Mouse (Mus musculus): ENCODE data around the gene Emilin3. TPM values are rescaled to one million over a fixed set of nuclear protein-coding genes. Genes with fewer than 3 reads are reported as not detected.

Gene Emilin3
- polyA plus RNA-seq, 1 experiment from 2014 or later, result not detected

DNA sequence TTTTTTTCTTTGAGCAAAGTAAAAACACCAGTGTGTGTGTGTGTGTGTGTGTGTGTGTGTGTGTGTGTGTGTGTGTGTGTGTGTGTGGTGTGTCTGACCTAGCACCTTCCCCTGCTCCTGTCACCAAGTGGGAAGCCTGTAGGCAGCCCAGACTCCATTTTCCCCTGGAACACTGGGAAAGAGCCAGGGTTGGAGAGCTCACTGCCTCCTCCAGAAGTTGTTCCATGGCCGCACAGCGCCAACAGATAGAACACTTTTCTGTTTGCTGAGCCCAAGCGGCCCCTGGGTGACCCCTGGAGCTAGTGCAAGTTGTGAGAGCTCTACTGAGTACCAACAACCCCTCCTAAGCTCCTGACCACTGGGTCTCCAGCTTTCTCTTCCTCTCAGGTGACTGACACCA lies 20.9 kb upstream of the Emilin3 start:
- 84% methylated on average over 3 of the region's 3 CpGs for WGBS (ENCODE audit: missing documents)
- no peak overlapping the region for H3K27ac ChIP-seq
- no peaks in the 10 kb centered on the region for H3K36me3 ChIP-seq (ENCODE audit: inconsistent target)
- H3K4me3 ChIP-seq (ENCODE audit: inconsistent target), result no peak overlapping the region
- H3K79me2 ChIP-seq (ENCODE audit: inconsistent target), result no peaks in the 10 kb centered on the region

DNA sequence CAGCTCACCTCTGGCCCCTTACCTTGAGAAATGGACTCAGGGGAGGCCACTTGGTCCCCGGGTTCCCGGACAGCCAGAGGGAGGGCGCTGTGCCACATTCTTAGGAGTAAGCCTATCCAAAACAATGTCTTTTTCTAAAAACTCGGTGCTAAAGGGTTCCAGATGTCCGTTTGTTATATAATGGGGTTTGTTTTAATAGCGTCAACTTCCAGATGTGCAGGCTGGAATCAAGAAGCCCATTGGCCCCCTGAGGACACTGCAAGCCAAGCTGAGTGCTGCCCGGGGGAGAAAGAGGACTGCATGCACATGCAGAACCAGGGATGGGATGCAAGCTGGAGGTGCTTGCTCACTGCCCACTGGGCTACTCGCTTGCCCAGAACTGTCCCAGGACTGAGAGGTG lies 20.2 kb upstream of the Emilin3 start:
- 82% methylated on average over 8 of the region's 8 CpGs for WGBS (ENCODE audit: missing documents)
- H3K79me2 ChIP-seq (ENCODE audit: inconsistent target), result no peaks in the 10 kb centered on the region
- no peaks in the 10 kb centered on the region for H3K36me3 ChIP-seq (ENCODE audit: inconsistent target)
- H3K4me3 ChIP-seq (ENCODE audit: inconsistent target), result no peak overlapping the region
- H3K27ac ChIP-seq, result no peak overlapping the region

DNA sequence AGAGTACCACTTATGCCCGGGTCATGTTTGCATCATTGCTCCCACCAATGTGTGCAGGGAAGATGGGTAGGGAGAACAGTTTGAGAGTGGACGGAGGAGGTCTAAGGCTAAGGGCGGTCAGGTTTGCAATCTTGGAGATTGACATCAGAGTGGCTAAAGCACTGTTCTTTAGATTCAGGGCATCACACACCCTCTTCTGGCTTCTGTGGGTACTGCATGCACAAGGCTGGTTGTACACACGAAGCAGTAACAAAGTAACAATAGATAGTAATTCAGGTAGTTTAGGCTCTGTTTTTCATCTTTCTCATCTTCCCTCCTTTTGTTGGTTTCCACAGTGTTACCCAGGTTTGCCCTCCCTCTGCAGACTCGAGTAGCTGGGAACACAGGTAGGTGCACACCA lies 19.2 kb upstream of the Emilin3 start:
- H3K79me2 ChIP-seq (ENCODE audit: inconsistent target), result no peaks in the 10 kb centered on the region
- H3K27ac ChIP-seq, result no peak overlapping the region
- 94% methylated on average over 5 of the region's 5 CpGs for WGBS (ENCODE audit: missing documents)
- no peak overlapping the region for H3K4me3 ChIP-seq (ENCODE audit: inconsistent target)
- H3K36me3 ChIP-seq (ENCODE audit: inconsistent target), result no peaks in the 10 kb centered on the region

- Histone ChIP-seq H3K27ac (no peak overlapping the region), H3K4me3 (ENCODE audit: inconsistent target) (no peak overlapping the region), H3K79me2 (ENCODE audit: inconsistent target) (no peaks in the 10 kb centered on the region), H3K36me3 (ENCODE audit: inconsistent target) (no peaks in the 10 kb centered on the region)
- WGBS (ENCODE audit: missing documents), result 91% methylated on average over 8 of the region's 9 CpGs
Measured at GRCm38 (mm10) chr2:160925203-160925602, 13.1 kb upstream of the Emilin3 start.

DNA sequence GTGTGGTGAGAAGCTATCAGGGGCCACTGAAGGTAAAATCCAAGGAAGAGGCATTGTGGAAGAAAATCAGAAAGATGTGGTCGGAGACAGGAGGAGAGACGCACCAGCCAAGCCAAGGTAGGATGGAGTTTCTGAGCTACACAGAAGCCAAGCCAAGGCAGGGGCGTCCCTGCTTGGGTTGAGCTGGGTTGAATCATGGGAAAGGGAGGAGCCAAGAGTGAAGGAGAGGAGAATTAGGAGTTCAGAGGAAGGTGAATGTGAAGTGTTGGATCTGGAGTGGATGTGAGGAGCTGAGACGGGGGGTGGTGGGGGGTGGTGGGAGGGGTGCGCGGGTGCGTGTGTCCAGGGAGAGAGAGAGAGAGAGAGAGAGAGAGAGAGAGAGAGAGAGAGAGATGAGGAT lies 9.2 kb upstream of the Emilin3 start:
- H3K36me3 ChIP-seq (ENCODE audit: inconsistent target), result no peaks in the 10 kb centered on the region
- 57% methylated on average over 5 of the region's 7 CpGs for WGBS (ENCODE audit: missing documents)
- H3K4me3 ChIP-seq (ENCODE audit: inconsistent target), result no peak overlapping the region
- no peak overlapping the region for H3K27ac ChIP-seq
- no peaks in the 10 kb centered on the region for H3K79me2 ChIP-seq (ENCODE audit: inconsistent target)

- Histone ChIP-seq H3K36me3 (ENCODE audit: inconsistent target) (no peaks in the 10 kb centered on the region), H3K27ac (no peak overlapping the region), H3K4me3 (ENCODE audit: inconsistent target) (no peak overlapping the region), H3K79me2 (ENCODE audit: inconsistent target) (no peaks in the 10 kb centered on the region)
- 73% methylated on average over 2 of the region's 2 CpGs for WGBS (ENCODE audit: missing documents)
Measured at GRCm38 (mm10) chr2:160918930-160919215, 6.7 kb upstream of the Emilin3 start.

- H3K27ac ChIP-seq, result no peak overlapping the region
- no peaks in the 10 kb centered on the region for H3K79me2 ChIP-seq (ENCODE audit: inconsistent target)
- no peak overlapping the region for H3K4me3 ChIP-seq (ENCODE audit: inconsistent target)
- 69% methylated on average over 8 of the region's 8 CpGs for WGBS (ENCODE audit: missing documents)
- no peaks in the 10 kb centered on the region for H3K36me3 ChIP-seq (ENCODE audit: inconsistent target)
Measured at GRCm38 (mm10) chr2:160918154-160918929, 6.2 kb upstream of the Emilin3 start.

DNA sequence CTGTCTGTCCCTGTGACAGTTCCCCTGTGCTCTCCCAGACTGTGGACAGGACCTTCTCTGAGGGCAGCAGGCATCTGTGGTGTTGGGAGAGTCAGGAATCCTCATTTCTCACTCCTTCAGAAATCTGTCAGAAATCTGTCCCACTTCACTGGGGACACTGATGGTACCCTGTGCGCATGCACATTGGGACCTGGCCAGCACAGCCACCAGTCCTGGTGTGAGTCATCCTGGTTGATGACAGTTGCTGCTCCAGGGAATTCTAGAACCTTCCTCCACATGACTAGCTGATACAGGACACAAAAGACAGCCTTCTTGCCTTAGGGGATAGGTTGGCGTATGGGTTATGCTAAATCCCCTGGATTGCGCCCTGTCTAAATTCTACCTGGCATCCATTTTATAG lies 5.2 kb upstream of the Emilin3 start:
- Histone ChIP-seq H3K27ac (no peak overlapping the region), H3K4me3 (ENCODE audit: inconsistent target) (no peak overlapping the region), H3K79me2 (ENCODE audit: inconsistent target) (no peaks in the 10 kb centered on the region), H3K36me3 (ENCODE audit: inconsistent target) (no peaks in the 10 kb centered on the region)
- WGBS (ENCODE audit: missing documents), result 95% methylated on average over 3 of the region's 3 CpGs

DNA sequence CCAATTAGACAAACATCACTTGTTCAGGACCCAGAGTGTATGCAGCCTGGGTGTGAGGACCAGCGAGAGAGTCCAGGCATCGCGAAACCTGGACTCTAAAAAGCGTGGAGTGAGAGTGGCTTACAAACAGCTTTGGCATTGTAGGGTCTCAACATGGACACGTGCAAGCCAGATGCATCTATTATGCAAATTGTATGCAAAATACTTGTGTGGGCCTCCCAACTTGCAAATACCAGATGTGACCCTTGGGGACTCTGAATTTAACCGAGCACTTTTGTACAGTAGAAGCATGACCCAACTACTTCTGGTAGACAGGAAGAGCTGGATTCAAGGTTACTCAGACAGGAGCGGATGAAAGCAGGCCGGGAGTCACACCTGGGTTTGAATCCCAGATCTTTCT lies 4.6 kb upstream of the Emilin3 start:
- no peak overlapping the region for H3K27ac ChIP-seq
- 93% methylated on average over 8 of the region's 8 CpGs for WGBS (ENCODE audit: missing documents)
- H3K4me3 ChIP-seq (ENCODE audit: inconsistent target), result no peak overlapping the region
- no peaks in the 10 kb centered on the region for H3K36me3 ChIP-seq (ENCODE audit: inconsistent target)
- H3K79me2 ChIP-seq (ENCODE audit: inconsistent target), result no peaks in the 10 kb centered on the region

DNA sequence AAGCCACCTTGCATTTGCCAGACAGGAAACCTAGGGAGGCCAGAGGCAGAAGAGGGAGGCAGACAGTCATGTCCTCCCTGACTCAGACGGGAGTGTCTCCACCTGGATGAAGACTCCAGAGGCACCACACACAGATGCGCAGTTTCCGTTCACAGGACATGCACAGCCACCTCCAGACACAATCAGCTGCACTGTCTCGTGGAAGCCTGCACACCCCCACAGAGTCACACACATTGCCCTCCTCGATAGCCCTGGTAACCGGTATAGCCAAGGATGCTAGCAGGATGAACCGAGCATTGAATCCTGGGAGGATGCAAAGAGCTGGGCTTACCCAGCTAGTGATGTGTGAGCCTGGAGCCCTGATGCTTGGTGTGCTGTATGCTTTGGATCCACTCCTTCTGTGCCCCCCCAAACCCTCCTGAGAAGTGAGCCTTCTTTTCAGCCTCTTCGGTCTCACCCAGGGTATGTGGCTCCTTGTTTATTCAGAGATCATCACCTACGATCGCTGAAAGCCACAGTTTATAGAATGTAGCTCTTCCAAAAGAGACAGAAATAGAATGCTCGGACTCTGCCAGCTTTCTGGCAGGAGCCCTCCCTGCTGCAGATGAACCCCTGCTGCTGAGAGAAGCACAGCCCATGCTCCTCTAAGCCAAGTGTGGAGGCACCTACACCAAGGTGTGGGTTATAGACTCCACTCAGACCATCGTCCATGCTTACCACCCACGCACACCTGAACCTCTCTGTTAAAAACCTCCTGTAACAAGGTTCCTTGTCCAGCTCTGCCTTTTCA lies 3.9 kb upstream of the Emilin3 start:
- Histone ChIP-seq H3K79me2 (ENCODE audit: inconsistent target) (no peaks in the 10 kb centered on the region), H3K36me3 (ENCODE audit: inconsistent target) (no peaks in the 10 kb centered on the region), H3K27ac (no peak overlapping the region), H3K4me3 (ENCODE audit: inconsistent target) (no peak overlapping the region)
- WGBS (ENCODE audit: missing documents), result 89% methylated on average over 13 of the region's 13 CpGs

DNA sequence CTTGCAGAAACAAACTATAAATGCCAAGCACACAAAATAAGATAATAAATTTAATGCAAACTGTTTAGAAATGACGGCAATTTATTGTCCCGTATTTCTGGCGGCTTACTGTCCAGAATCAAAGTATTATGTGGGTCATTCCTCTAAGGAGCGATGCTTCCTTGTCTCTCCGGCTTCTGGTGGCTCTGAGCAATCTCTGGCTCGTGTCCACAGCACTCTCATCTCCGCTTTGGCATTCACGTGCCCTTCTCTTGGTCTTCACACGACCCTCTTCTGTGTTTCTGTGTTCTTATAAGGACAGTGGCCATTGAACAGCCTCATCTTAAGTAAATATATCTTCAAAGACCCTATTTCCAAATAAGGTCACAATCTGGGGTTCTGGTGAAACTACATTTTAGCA lies 2.5 kb upstream of the Emilin3 start:
- Histone ChIP-seq H3K36me3 (ENCODE audit: inconsistent target) (no peaks in the 10 kb centered on the region), H3K4me3 (ENCODE audit: inconsistent target) (no peak overlapping the region), H3K79me2 (ENCODE audit: inconsistent target) (no peaks in the 10 kb centered on the region), H3K27ac (no peak overlapping the region)
- 85% methylated on average over 9 of the region's 9 CpGs for WGBS (ENCODE audit: missing documents)

DNA sequence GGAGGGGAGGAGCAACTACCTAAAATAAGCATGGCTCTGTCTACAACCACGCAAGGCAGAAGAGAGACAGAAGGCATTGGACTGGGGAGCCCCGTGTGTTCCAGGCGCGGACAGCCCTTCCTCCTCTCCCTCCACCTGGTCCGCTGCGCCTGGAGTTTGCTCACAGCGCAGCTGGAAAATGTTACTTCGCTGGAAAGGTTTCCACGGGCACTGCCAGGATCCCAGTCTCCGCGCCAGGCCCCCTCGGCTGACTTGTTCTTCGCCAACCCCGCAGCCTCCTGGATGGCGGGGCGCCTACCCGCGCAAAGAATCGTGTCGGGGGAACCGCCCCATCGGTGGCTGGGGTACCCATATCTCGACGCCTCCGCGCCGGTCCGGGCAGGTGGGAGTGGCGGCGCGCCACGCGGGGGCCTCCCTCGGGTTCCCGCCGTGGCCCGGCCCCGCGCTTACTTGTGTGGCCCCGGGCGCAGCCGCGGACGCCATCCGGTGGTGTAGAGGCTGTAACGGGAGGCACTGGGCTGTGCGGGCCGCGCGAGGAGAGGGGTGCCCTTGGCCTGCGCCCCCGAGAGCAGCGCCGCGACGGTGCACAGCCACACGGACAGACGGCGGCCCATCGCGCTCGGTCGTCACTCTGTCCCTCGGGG lies 448 bp downstream of the Emilin3 start:
- H3K27ac ChIP-seq, result no peak overlapping the region
- H3K4me3 ChIP-seq (ENCODE audit: inconsistent target), result no peak overlapping the region
- WGBS (ENCODE audit: missing documents), result 5% methylated on average over 53 of the region's 64 CpGs
- no peaks in the 10 kb centered on the region for H3K79me2 ChIP-seq (ENCODE audit: inconsistent target)
- no peaks in the 10 kb centered on the region for H3K36me3 ChIP-seq (ENCODE audit: inconsistent target)

GRCm38 (mm10) chr2:160910633-160911032 lies 1.5 kb downstream of the Emilin3 start:
- no peaks in the 10 kb centered on the region for H3K79me2 ChIP-seq (ENCODE audit: inconsistent target)
- H3K27ac ChIP-seq, result no peak overlapping the region
- WGBS (ENCODE audit: missing documents), result 86% methylated on average over 5 of the region's 5 CpGs
- H3K36me3 ChIP-seq (ENCODE audit: inconsistent target), result no peaks in the 10 kb centered on the region
- H3K4me3 ChIP-seq (ENCODE audit: inconsistent target), result no peak overlapping the region

GRCm38 (mm10) chr2:160908607-160909006 lies 3.5 kb downstream of the Emilin3 start:
- Histone ChIP-seq H3K27ac (no peak overlapping the region), H3K4me3 (ENCODE audit: inconsistent target) (no peak overlapping the region), H3K79me2 (ENCODE audit: inconsistent target) (no peaks in the 10 kb centered on the region), H3K36me3 (ENCODE audit: inconsistent target) (no peaks in the 10 kb centered on the region)
- WGBS (ENCODE audit: missing documents), result 71% methylated on average over 18 of the region's 18 CpGs

DNA sequence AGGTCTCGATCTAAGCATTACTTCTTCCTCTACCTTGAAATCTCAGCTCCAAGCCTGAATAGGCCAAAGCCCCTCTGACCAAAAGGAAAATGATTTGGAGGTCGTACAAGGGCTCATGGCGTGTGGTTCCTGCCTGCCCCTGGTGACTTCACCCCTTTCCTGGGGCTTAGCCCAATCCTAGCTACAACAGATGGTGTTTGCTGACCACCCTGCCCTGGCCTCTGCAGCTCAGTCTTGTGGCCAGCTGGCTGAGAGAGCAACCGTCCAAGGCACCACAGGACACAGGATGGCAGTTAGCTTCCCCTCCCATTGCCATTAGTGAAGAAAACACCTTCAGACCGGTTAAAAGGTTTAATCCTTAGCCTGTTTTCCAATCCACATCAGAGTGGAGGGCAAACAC lies 6.0 kb downstream of the Emilin3 start:
- Histone ChIP-seq H3K27ac (no peak overlapping the region), H3K36me3 (ENCODE audit: inconsistent target) (no peaks in the 10 kb centered on the region), H3K4me3 (ENCODE audit: inconsistent target) (no peak overlapping the region), H3K79me2 (ENCODE audit: inconsistent target) (no peaks in the 10 kb centered on the region)
- 76% methylated on average over 5 of the region's 5 CpGs for WGBS (ENCODE audit: missing documents)
